Mouse (Mus musculus) heart, adult 2 months (tissue): ENCODE data around the gene Srpk1. TPM values are rescaled to one million over a fixed set of nuclear protein-coding genes. Genes with fewer than 3 reads are reported as not detected.

Source experiments
- DNase-seq, 2 experiments: peaks; one replicate each; pipeline ENCODE4 v3.0.0; 2021
- H3K27ac ChIP-seq: fragments of 200-600 bp; 2 replicates; pipeline ENCODE4 v1.8.1; 2022
- H3K27me3 ChIP-seq: fragments of 200-500 bp; 2 replicates; pipeline ENCODE4 v1.6.1; 2012; ENCODE audit warnings: mild to moderate bottlenecking, low read length, inconsistent platforms, mixed read lengths; ENCODE audit not compliant: control insufficient read depth, insufficient read depth
- H3K36me3 ChIP-seq: fragments of 200-500 bp; 2 replicates; pipeline ENCODE4 v1.6.1; 2012; ENCODE audit warnings: low read length, inconsistent platforms; ENCODE audit not compliant: control insufficient read depth, insufficient read depth
- H3K4me1 ChIP-seq: fragments of 200-500 bp; 2 replicates; pipeline ENCODE4 v1.6.1; 2011; ENCODE audit warnings: low read length; ENCODE audit not compliant: control insufficient read depth, insufficient read depth
- H3K4me3 ChIP-seq: fragments of 200-600 bp; 2 replicates; pipeline ENCODE4 v1.8.1; 2022
- H3K79me2 ChIP-seq: fragments of 200-500 bp; replicated peaks from 2 replicates; pipeline ENCODE4 v1.6.1; 2012; ENCODE audit warnings: mild to moderate bottlenecking, inconsistent platforms, low read length, moderate library complexity, mixed read lengths; ENCODE audit not compliant: control insufficient read depth, insufficient read depth
- H3K9ac ChIP-seq: fragments of 200-500 bp; 2 replicates; pipeline ENCODE4 v1.6.1; 2012; ENCODE audit warnings: low read depth, mild to moderate bottlenecking, control low read depth, inconsistent platforms, low read length, mixed read lengths
- CTCF ChIP-seq: fragments of 200-600 bp; IDR thresholded peaks from 2 replicates; pipeline ENCODE4 v1.8.1; 2022; ENCODE audit warnings: antibody characterized with exemption, mild to moderate bottlenecking, moderate library complexity
- EP300 ChIP-seq: fragments of 200-500 bp; IDR thresholded peaks from 2 replicates; pipeline ENCODE4 v1.6.1; 2011; ENCODE audit warnings: low read depth, low read length, control low read depth; ENCODE audit not compliant: insufficient read depth
- POLR2A ChIP-seq: fragments of 200-500 bp; IDR thresholded peaks from 2 replicates; pipeline ENCODE4 v1.6.1; 2011; ENCODE audit warnings: mild to moderate bottlenecking, low read depth, low read length, control low read depth; ENCODE audit not compliant: insufficient read depth
- WGBS: fragments of 180-500 bp; shearing (Covaris S2); methylation state at CpG from one replicate; pipeline ENCODE4 v1.1.7; 2018; 5-methylcytosine and 5-hydroxymethylcytosine counted together
- intact Hi-C: fragments of 180-260 bp; cut with DNase I; formaldehyde crosslinking; loops from one replicate; pipeline ENCODE4 v1.15.1; 2025
- polyA plus RNA-seq: library from polyadenylated mRNA; depleted of rRNA; stranded (reverse); fragments of >200 nt; gene quantifications from 2 replicates; pipeline ENCODE4 v1.2.3, GENCODE M21; 2012
- total RNA-seq, 2 experiments: library from RNA; stranded (reverse); gene quantifications; 2 replicates each; pipeline ENCODE4 v1.2.3; 2021

The Srpk1 gene
- total and polyA plus RNA-seq, 3 experiments = 11.9 to 32.6 (median 32.1) TPM

- no peak for DNase-seq
- Histone ChIP-seq H3K27ac (no peak overlapping the region), H3K4me1 (peaks cover 5% of the 10 kb centered on the region), H3K79me2 (no peaks in the 10 kb centered on the region), H3K4me3 (no peak overlapping the region), H3K9ac (no peak overlapping the region), H3K27me3 (no peaks in the 10 kb centered on the region), H3K36me3 (peaks cover 5% of the 10 kb centered on the region; the same call in 1 of the 2 replicates)
- WGBS = 70% methylated on average over 2 of the region's 2 CpGs
- TF ChIP-seq EP300 (no peak), CTCF (no peak), POLR2A (no peak)
- intact Hi-C loops = no loop called here
Measured at GRCm38 (mm10) chr17:28588591-28588990, 33.9 kb downstream of the Srpk1 start.

- no peak for TF ChIP-seq CTCF
- no peak for TF ChIP-seq POLR2A
- no peak for TF ChIP-seq EP300
- no peak overlapping the region for H3K27ac ChIP-seq
Measured at GRCm38 (mm10) chr17:28586509-28586908, 36.0 kb downstream of the Srpk1 start.

GRCm38 (mm10) chr17:28581056-28581455, 41.5 kb downstream of the Srpk1 start:
- H3K27me3 ChIP-seq = no peaks in the 10 kb centered on the region
- no peak for DNase-seq
- H3K79me2 ChIP-seq = no peaks in the 10 kb centered on the region
- no peak overlapping the region for H3K9ac ChIP-seq
- intact Hi-C loops = no loop called here
- H3K27ac ChIP-seq = no peak overlapping the region
- WGBS = 48% methylated on average over 2 of the region's 2 CpGs
- TF ChIP-seq POLR2A (no peak), CTCF (peak; percentile 9; the same call in 1 of the 2 replicates), EP300 (no peak)
- H3K4me1 ChIP-seq = no peaks in the 10 kb centered on the region
- H3K36me3 ChIP-seq = no peaks in the 10 kb centered on the region
- H3K4me3 ChIP-seq = no peak overlapping the region

More at GRCm38 (mm10) chr17:28586509-28586908, 36.0 kb downstream of the Srpk1 start:
- H3K4me3 ChIP-seq = no peak overlapping the region
- H3K27me3 ChIP-seq = no peaks in the 10 kb centered on the region
- 74% methylated on average over 3 of the region's 3 CpGs for WGBS
- no peak for DNase-seq
- peaks cover under 1% of the 10 kb centered on the region for H3K4me1 ChIP-seq
- H3K36me3 ChIP-seq = peaks cover 5% of the 10 kb centered on the region; the same call in 1 of the 2 replicates
- intact Hi-C loops = no loop called here
- H3K9ac ChIP-seq = no peak overlapping the region
- no peaks in the 10 kb centered on the region for H3K79me2 ChIP-seq

GRCm38 (mm10) chr17:28580396-28580795, 42.1 kb downstream of the Srpk1 start:
- WGBS = 3% methylated on average over 9 of the region's 9 CpGs
- no peaks in the 10 kb centered on the region for H3K36me3 ChIP-seq
- no peak overlapping the region for H3K4me3 ChIP-seq
- no peak for TF ChIP-seq CTCF
- no peak for TF ChIP-seq EP300
- no peak for TF ChIP-seq POLR2A
- H3K27me3 ChIP-seq = no peaks in the 10 kb centered on the region
- peak; percentile 43 to 61 for DNase-seq
- no peaks in the 10 kb centered on the region for H3K79me2 ChIP-seq
- no peak overlapping the region for H3K9ac ChIP-seq
- no peak overlapping the region for H3K27ac ChIP-seq
- intact Hi-C loops = no loop called here
- H3K4me1 ChIP-seq = no peaks in the 10 kb centered on the region; the same call in 1 of the 2 replicates

GRCm38 (mm10) chr17:28575244-28576125, 47.0 kb downstream of the Srpk1 start, which contains the start of gene Lhfpl5:
TSS of gene Lhfpl5 (plus strand) at chr17:28575641.
- no peaks in the 10 kb centered on the region for H3K36me3 ChIP-seq
- H3K79me2 ChIP-seq = no peaks in the 10 kb centered on the region
- WGBS = 13% methylated on average over 50 of the region's 50 CpGs
- intact Hi-C loops = no loop called here
- no peak within 1 kb of the TSS for H3K4me3 ChIP-seq
- H3K4me1 ChIP-seq = no peaks in the 10 kb centered on the region; the same call in 1 of the 2 replicates
- TF ChIP-seq EP300 (no peak), POLR2A (no peak), CTCF (no peak)
- DNase-seq = peak; percentile 27 to 59
- no peak within 1 kb of the TSS for H3K9ac ChIP-seq
- H3K27ac ChIP-seq = no peak within 1 kb of the TSS
- no peaks in the 10 kb centered on the region for H3K27me3 ChIP-seq

GRCm38 (mm10) chr17:28572941-28573340, 49.6 kb downstream of the Srpk1 start:
- H3K4me1 ChIP-seq = no peaks in the 10 kb centered on the region; the same call in 1 of the 2 replicates
- TF ChIP-seq CTCF = no peak
- TF ChIP-seq POLR2A = no peak
- TF ChIP-seq EP300 = no peak
- H3K4me3 ChIP-seq = no peak overlapping the region
- WGBS = 76% methylated on average over 6 of the region's 6 CpGs
- intact Hi-C loops = no loop called here
- no peaks in the 10 kb centered on the region for H3K79me2 ChIP-seq
- no peaks in the 10 kb centered on the region for H3K36me3 ChIP-seq
- no peaks in the 10 kb centered on the region for H3K27me3 ChIP-seq
- H3K27ac ChIP-seq = no peak overlapping the region
- no peak for DNase-seq
- no peak overlapping the region for H3K9ac ChIP-seq
